Mouse (Mus musculus): Measurements from ENCODE around the gene Myl6.
A peak's percentile ranks its signal among the peaks of the same experiment; 100 is the strongest.

GRCm38 (mm10) chr10:128493695-128494666 lies at the start of gene Myl6:
- TF ChIP-seq CTCF (IDR thresholded peaks at IDR 0.05; ENCODE audit: low read depth): peak; percentile 80
- TF ChIP-seq EP300 (optimal IDR thresholded peaks at IDR 0.05): peak; percentile 33
